Mouse (Mus musculus): ENCODE measurements around the gene Ssh1. TPM values are rescaled to one million over a fixed set of nuclear protein-coding genes. Genes with fewer than 3 reads are reported as not detected.

Gene Ssh1
- total and polyA plus RNA-seq, 3 experiments: 3.0 to 8.2 (median 8.1) TPM

DNA sequence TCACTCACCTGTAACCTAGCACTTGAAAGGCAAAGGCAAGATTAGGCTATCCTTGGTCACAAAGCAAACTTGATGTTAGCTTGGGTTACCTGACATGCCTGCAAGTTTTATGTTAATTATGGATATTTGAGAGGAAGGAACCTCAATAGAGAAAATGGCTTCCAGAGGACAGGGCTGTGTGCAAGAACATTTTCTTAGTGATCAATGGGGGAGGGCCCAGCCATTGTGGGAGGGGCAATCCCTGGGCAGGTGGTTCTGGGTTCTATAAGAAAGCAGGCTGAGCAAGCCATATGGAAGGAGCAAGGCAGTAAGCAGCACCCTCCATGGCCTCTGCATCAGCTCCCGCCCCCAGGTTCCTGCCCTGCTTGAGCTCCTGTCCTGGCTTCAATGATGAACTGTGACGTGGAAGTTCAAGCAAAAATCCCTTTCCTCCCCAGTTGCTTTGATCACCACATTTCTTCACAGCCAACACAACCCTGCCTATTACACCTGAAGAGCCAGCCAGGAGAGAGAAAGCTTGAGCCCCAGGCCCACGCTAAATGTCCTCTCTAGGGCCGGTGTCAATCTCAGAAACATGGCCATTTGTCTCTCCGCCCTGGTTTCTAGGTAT is 105.4 kb downstream of the Ssh1 start:
- H3K27me3 ChIP-seq (replicated peaks): no peaks in the 10 kb centered on the region
- peaks cover 0 to 44% of the 10 kb centered on the region in 2 experiments for H3K36me3 ChIP-seq (replicated peaks in 1 of 2; ENCODE audit: control insufficient read depth in 1 of 2, insufficient read depth in 1 of 2, low read length in 1 of 2)
- H3K9ac ChIP-seq (ENCODE audit: insufficient read depth, low read depth): no peak overlapping the region
- peaks cover 4% of the 10 kb centered on the region for H3K79me2 ChIP-seq (replicated peaks; ENCODE audit: control insufficient read depth, extremely low read depth, insufficient read depth, poor library complexity, severe bottlenecking)
- no peak for TF ChIP-seq BHLHE40 (IDR thresholded peaks at IDR 0.05; ENCODE audit: low read depth, low read length)
- TF ChIP-seq MYC (IDR thresholded peaks at IDR 0.05; ENCODE audit: low read depth, low read length): no peak
- no peak for TF ChIP-seq MEF2A (IDR thresholded peaks at IDR 0.05; ENCODE audit: borderline replicate concordance, low read depth, low read length)
- no peak for TF ChIP-seq USF1 (IDR thresholded peaks at IDR 0.05; ENCODE audit: low read depth, low read length)
- TF ChIP-seq RCOR1 (conservative IDR thresholded peaks at IDR 0.05; ENCODE audit: low read depth, low read length): no peak
- no peak for TF ChIP-seq PAX5 (IDR thresholded peaks at IDR 0.05; ENCODE audit: low read length)
- no peak for TF ChIP-seq ZC3H11A (IDR thresholded peaks at IDR 0.05; ENCODE audit: low read depth, low read length)
- no peak for TF ChIP-seq CHD2 (IDR thresholded peaks at IDR 0.05; ENCODE audit: low read length)
- TF ChIP-seq JUN (IDR thresholded peaks at IDR 0.05; ENCODE audit: insufficient read depth, low read depth, low read length): no peak
- no peak for TF ChIP-seq USF2 (conservative IDR thresholded peaks at IDR 0.05; ENCODE audit: low read depth, low read length)
- no peak for TF ChIP-seq TBP (conservative IDR thresholded peaks at IDR 0.05; ENCODE audit: low read depth, low read length)
- no peak for TF ChIP-seq POLR2A (IDR thresholded peaks at IDR 0.05; ENCODE audit: low read depth, low read length)
- TF ChIP-seq ZMIZ1 (IDR thresholded peaks at IDR 0.05; ENCODE audit: low read depth, low read length): no peak
- TF ChIP-seq ZKSCAN1 (IDR thresholded peaks at IDR 0.05; ENCODE audit: borderline replicate concordance, low read depth, low read length): no peak
- TF ChIP-seq MAX (IDR thresholded peaks at IDR 0.05; ENCODE audit: low read length): no peak
- no peak for TF ChIP-seq NELFE (IDR thresholded peaks at IDR 0.05; ENCODE audit: low read depth, low read length)
- no peak for TF ChIP-seq EP300 (IDR thresholded peaks at IDR 0.05; ENCODE audit: low read length)
- no peak for TF ChIP-seq ETS1 (conservative IDR thresholded peaks at IDR 0.05; ENCODE audit: low read depth, low read length)
- no peaks in the 10 kb centered on the region for H3K9me3 ChIP-seq (replicated peaks; ENCODE audit: low read length)
- H3K4me1 ChIP-seq (ENCODE audit: control insufficient read depth in 1 of 2, insufficient read depth in 2 of 2): peaks cover 0 to 32% of the 10 kb centered on the region in 2 experiments; a peak in 2 of 4 replicates
- in situ Hi-C loops (cut with MboI; ENCODE audit: low pct_ligation_motif_present, low pct_unique_long_range_greater_than_20kb, low sequenced_read_pairs): no loop called here
- dilution Hi-C loops (cut with MboI; ENCODE audit: extremely low pct_ligation_motif_present, extremely low pct_unique_long_range_greater_than_20kb, low sequenced_read_pairs): no loop called here
- no peak for DNase-seq (ENCODE audit: extremely low read depth)
- no peak overlapping the region for H3K4me2 ChIP-seq (ENCODE audit: insufficient read depth, low read depth, poor library complexity, severe bottlenecking)
- H3K4me3 ChIP-seq (replicated peaks in 1 of 3; ENCODE audit: low read depth in 2 of 3, low read length in 2 of 3, poor library complexity in 1 of 3): no peak overlapping the region
- H3K27ac ChIP-seq (ENCODE audit: insufficient read depth, low read depth): no peak overlapping the region

DNA sequence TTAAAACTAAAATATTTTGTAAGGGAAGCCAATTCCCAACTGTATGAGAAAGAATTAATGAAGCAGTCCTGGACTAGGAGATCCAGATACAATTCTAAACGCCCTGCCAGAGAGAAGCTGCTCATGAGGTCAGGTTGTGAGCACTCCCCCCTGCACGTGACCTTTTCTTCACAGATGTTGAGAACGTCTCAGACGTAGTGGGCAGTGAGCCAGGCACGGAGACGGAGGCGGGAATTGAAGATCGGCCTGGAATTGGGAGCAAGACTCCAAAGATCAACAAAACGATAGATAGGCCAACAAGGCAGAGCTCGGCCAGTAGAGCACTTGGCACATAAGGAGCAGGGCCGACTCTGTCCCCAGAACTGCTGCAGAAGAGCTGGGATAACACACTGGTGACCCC is 106.6 kb downstream of the Ssh1 start:
- Histone ChIP-seq H3K79me2 (replicated peaks; ENCODE audit: control insufficient read depth, extremely low read depth, insufficient read depth, poor library complexity, severe bottlenecking) (peaks cover 4% of the 10 kb centered on the region), H3K4me3 (replicated peaks in 1 of 3; ENCODE audit: low read depth in 2 of 3, low read length in 2 of 3, poor library complexity in 1 of 3) (no peak overlapping the region), H3K9ac (ENCODE audit: insufficient read depth, low read depth) (no peak overlapping the region), H3K36me3 (replicated peaks in 1 of 2; ENCODE audit: control insufficient read depth in 1 of 2, insufficient read depth in 1 of 2, low read length in 1 of 2) (peaks cover 0 to 52% of the 10 kb centered on the region in 2 experiments), H3K27me3 (replicated peaks) (no peaks in the 10 kb centered on the region), H3K4me1 (ENCODE audit: control insufficient read depth in 1 of 2, insufficient read depth in 2 of 2) (peaks cover 0 to 40% of the 10 kb centered on the region in 2 experiments; a peak in 2 of 4 replicates), H3K4me2 (ENCODE audit: insufficient read depth, low read depth, poor library complexity, severe bottlenecking) (no peak overlapping the region), H3K27ac (ENCODE audit: insufficient read depth, low read depth) (no peak overlapping the region), H3K9me3 (replicated peaks; ENCODE audit: low read length) (no peaks in the 10 kb centered on the region)
- no peak for DNase-seq (ENCODE audit: extremely low read depth)
- dilution Hi-C loops (cut with MboI; ENCODE audit: extremely low pct_ligation_motif_present, extremely low pct_unique_long_range_greater_than_20kb, low sequenced_read_pairs) (no loop called here), in situ Hi-C loops (cut with MboI; ENCODE audit: low pct_ligation_motif_present, low pct_unique_long_range_greater_than_20kb, low sequenced_read_pairs) (no loop called here)
- TF ChIP-seq MAX (IDR thresholded peaks at IDR 0.05; ENCODE audit: low read length) (no peak), ZKSCAN1 (IDR thresholded peaks at IDR 0.05; ENCODE audit: borderline replicate concordance, low read depth, low read length) (no peak), ZNF384 (IDR thresholded peaks at IDR 0.05; ENCODE audit: low read depth, low read length) (no peak), RCOR1 (conservative IDR thresholded peaks at IDR 0.05; ENCODE audit: low read depth, low read length) (no peak), MAZ (IDR thresholded peaks at IDR 0.05; ENCODE audit: low read depth, low read length) (no peak), PAX5 (IDR thresholded peaks at IDR 0.05; ENCODE audit: low read length) (no peak), TBP (conservative IDR thresholded peaks at IDR 0.05; ENCODE audit: low read depth, low read length) (no peak), CTCF (conservative IDR thresholded peaks at IDR 0.05 in 1 of 2, IDR thresholded peaks at IDR 0.05 in 1 of 2; ENCODE audit: low read depth in 2 of 2, low read length in 2 of 2) (no peak), ETS1 (conservative IDR thresholded peaks at IDR 0.05; ENCODE audit: low read depth, low read length) (no peak), CHD2 (IDR thresholded peaks at IDR 0.05; ENCODE audit: low read length) (no peak), IRF4 (IDR thresholded peaks at IDR 0.05; ENCODE audit: low read depth, low read length) (no peak), GABPA (IDR thresholded peaks at IDR 0.05; ENCODE audit: insufficient replicate concordance, low read depth, low read length) (no peak), ELF1 (IDR thresholded peaks at IDR 0.05; ENCODE audit: low read depth, low read length) (no peak), POLR2A (IDR thresholded peaks at IDR 0.05; ENCODE audit: low read depth, low read length) (no peak), BHLHE40 (IDR thresholded peaks at IDR 0.05; ENCODE audit: low read depth, low read length) (no peak), NRF1 (IDR thresholded peaks at IDR 0.05; ENCODE audit: low read depth, low read length) (no peak), CHD1 (IDR thresholded peaks at IDR 0.05; ENCODE audit: low read depth, low read length) (no peak), MAFK (IDR thresholded peaks at IDR 0.05; ENCODE audit: insufficient replicate concordance, low read length) (no peak)

All from CH12.LX (cell line).